Mouse (Mus musculus) kidney, postnatal 36 days (tissue): ENCODE data around the gene Gm2663.
A peak's percentile ranks its signal among the peaks of the same experiment; 100 is the strongest.
"Not testable (repeated sequence)": the region's sequence is repeated elsewhere in the genome, so short reads cannot be mapped to it uniquely, and the experiment has no call there.

Experiments used
- DNase-seq, 2 experiments: peaks; one replicate each; pipeline ENCODE4 v3.0.0; 2021 to 2022; ENCODE audit warnings: mixed read lengths in 2 of 2

Gene Gm2663

GRCm38 (mm10) chr6:40999379-40999778 is at the start of gene Gm2663:
Gene Gm2663 (minus strand): TSS chr6:40999479.
- DNase-seq, result not testable (repeated sequence)

DNA sequence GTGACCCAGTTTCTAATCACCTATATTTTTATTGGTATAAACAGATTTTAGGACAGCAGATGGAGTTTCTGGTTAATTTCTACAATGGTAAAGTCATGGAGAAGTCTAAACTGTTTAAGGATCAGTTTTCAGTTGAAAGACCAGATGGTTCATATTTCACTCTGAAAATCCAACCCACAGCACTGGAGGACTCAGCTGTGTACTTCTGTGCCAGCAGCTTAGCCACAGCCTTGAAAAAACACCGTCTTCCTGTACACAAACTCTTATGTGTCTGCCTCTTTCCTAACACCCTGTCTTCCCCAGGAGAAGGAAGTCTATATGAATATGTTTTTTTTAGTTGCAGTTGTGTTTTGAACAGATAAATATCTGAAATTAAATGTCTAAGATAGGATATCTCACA is 49.3 kb upstream of the Gm2663 start:
- no peak for DNase-seq

DNA sequence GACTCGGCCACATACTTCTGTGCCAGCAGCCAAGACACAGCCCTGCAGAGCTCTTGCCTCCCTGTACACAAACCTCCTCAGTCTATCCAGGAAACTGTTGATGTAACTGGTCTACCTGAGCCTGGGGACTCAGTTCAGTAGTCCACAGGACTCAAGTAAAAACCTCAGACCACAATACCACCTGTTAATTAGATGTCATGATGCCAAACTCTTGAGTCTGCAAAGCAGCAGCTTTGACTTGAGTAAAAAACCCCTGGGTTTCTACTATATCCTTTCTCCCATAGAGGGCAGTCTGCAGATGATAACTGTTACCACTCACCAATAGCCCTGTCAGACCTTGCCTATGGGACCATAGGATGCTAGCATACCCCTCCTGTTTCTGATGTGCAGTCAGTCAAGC is 48.7 kb upstream of the Gm2663 start:
- no peak for DNase-seq

DNA sequence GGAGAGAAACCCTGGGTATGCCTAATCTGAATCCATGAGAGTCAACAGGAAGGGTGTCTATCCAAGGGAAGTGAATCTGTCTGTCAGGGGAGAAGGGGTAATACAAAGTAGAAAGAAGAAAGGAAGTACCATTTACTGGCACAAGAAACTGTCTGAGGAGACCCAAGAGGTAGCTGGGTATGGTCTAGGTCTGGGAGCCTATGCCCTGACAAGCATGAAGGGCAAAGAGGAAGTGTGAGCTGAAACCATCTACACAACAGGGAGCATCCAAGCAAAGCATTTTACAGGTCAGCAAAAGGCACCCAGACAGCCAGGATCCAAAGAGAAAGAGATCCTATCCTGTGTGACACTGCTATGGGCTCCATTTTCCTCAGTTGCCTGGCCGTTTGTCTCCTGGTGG is 47.9 kb upstream of the Gm2663 start:
- DNase-seq, result no peak

DNA sequence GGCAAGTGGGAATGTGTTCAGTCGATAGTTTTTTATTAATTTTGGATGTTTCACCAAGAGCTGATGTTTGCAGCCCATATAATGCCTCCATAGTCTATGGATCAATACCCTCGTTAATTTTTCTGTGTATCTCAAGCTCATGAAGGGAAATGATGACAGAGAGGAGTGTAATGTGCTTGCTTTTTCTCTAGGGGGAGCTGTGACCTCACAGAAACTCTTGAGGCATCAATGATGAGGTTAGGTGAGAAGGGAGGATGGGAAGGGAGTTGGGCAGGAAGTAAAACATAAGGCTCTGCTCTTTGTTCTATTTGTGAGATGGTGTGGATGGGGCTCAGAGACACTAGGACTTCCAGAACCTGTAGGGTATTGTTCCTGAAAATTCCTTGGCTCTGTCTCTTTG is 47.3 kb upstream of the Gm2663 start:
- DNase-seq, result no peak

- no peak for DNase-seq
Measured at GRCm38 (mm10) chr6:41044753-41045152, 45.5 kb upstream of the Gm2663 start.

DNA sequence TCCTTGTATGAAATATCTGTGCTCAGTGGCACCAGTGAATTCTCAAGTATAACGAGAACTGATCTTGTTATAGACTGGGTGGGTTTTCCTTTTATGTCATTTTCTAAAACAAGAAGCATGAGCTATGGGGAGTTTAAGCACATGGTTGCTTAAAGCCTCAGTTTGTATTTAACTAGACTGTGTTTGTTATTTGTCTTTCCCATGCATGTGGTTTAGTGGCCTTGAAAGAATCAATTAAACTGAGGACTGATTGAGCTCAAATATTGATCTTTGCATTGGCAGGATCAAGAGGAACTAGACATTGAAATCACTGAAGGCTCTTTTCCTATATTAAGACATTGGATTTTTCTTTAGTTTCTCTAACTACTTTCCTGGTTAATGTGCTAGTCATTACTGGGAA is 45.0 kb upstream of the Gm2663 start:
- DNase-seq, result no peak

DNA sequence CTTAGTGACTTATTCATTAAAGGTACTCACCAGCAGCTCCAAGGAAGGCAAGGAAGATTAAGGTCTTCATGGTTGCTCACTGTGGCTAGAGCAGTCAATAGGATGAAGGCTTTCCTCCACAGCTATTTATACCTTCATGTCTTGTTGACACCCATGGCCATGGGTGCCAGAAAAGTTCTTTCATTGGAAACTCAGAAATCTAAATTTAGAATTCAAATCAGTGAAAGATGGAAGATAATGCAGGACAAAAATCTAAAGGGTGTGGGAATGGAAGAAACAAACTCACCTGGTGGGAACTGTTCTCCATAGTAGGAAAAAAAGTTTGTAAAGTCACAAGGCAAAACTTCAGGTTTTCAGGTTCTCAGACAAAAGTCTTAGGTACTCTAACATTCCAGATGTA is 36.1 kb upstream of the Gm2663 start, which contains the start of gene 2210010C04Rik:
2210010C04Rik (minus strand) TSS at position 101 of the 400 bp plus-strand sequence.
- no peak for DNase-seq

DNA sequence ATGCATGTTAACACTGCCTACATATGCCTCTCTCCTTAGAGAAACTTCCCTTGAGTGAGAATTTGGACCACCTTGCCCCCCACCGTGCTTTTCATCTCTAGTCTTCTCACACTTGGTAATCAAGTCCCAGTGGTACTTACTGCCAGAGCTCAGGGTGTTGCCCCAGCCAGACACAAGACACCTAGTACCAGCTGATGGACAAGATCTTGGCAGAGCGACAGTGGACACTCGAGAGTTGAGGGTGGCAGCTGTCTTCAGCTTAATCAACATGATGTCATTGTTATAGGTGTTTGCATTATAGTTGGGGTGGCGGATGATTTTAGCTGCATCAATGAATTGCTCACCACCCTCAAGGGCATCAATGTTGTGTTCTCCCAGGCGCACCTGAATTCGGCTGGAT is 33.5 kb upstream of the Gm2663 start:
- DNase-seq, result no peak

GRCm38 (mm10) chr6:41032231-41032630 is 33.0 kb upstream of the Gm2663 start:
- no peak for DNase-seq

DNA sequence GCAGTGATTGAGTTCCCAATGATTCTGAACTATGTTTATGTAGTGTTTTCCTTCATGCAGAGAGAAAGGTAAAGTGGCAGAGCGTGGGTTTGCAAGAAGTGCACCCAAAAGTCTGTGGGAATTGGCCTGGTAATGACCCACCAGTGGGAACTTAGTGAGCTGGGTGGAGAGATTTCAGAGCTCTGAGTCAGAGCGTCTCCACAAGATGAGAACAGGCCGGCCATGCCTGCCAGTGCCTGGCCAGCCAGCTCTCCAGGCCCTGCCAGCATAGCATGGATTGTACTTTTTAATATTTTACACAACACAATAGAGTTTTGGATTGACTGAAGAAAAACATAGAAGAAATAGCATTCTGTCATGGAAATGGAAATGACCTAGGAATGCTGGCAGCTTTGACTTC is 31.5 kb upstream of the Gm2663 start:
- no peak for DNase-seq

GRCm38 (mm10) chr6:41027053-41027452 is 27.8 kb upstream of the Gm2663 start:
- peak; percentile 1 to 9 for DNase-seq

DNA sequence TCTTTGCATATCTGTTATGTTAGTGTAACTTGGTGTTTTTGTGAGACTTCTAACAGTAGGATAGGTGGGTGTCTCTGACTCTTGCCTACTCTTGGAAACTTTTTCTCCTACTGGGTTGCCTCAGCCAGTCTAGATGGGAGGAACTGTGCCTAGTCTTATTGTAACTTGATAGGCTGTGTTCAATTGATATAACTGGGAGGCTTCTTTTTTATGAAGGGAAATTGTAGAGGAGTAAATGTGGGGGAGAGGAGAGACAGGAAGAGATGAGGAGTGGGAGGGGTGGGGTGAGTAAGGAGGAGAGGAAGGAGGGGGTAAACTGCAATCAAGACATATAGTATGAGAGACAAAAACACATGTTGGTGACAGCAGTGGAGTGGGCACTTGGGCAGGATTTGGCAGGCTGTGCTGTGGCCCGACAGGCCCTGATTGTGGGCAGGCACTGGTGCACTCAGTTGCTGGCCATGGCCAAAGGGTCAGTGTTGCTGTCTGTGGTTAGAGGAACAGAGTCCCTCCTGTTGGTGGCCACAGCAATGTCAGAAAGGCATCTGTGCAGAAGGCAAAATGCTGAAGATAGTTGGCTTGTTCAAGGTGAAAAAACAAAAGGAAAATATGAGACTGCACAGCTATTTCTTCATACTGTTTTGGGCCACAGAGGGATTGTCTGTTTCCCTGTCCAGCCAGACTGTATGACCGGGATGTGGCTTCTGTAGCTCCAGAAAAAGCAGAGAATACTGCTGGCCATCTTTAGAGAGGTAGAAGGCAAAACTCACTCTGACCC is 26.8 kb upstream of the Gm2663 start:
- DNase-seq, result no peak

GRCm38 (mm10) chr6:41019140-41019539 is 19.9 kb upstream of the Gm2663 start:
- DNase-seq, result no peak

- no peak for DNase-seq
Measured at GRCm38 (mm10) chr6:41018629-41019028, 19.4 kb upstream of the Gm2663 start.

GRCm38 (mm10) chr6:41015065-41015464 is 15.8 kb upstream of the Gm2663 start:
- DNase-seq, result no peak

DNA sequence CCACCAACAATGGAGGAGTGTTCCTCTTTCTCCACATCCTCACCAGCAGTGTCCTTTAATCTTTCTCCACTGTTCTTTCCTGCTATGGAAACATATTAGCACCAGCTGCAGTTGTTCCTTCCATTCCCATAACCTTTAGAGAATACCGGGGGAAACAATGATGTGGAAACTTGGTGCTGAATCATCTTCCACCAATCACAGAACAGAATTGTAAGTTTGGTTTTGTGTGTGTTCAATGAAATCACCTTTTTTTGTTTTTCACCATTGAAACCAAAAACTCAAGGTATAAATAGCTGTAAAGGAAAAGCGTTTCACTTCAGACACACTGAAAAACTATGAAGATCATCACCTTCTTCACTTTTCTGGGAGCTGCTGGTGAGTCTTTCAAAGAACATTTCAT is 34.8 kb downstream of the Gm2663 start, which contains the start of gene 1810009J06Rik:
1810009J06Rik (plus strand) TSS at position 301 of the 400 bp plus-strand sequence.
- not testable (repeated sequence) for DNase-seq

- no peak for DNase-seq
Measured at GRCm38 (mm10) chr6:40953716-40954115, 45.6 kb downstream of the Gm2663 start.

- no peak for DNase-seq
Measured at GRCm38 (mm10) chr6:40951770-40952169, 47.5 kb downstream of the Gm2663 start, which contains the start of gene Gm4744. Gene Gm4744 (minus strand): TSS chr6:40951870.
